Mouse (Mus musculus) Muller cell, postnatal 12 days (primary cell): Measurements from ENCODE around the gene Desi1.
A peak's percentile ranks its signal among the peaks of the same experiment; 100 is the strongest.

Source experiments
- DNase-seq: peaks from one replicate; pipeline ENCODE4 v3.0.0-alpha.2; 2015; ENCODE audit errors: inconsistent ontology term

Desi1 gene

GRCm38 (mm10) chr15:82033762-82034161 lies at the start of gene Desi1:
TSS of gene Desi1 (minus strand) at chr15:82033862.
- no peak for DNase-seq

- peak; percentile 38 for DNase-seq
Measured at GRCm38 (mm10) chr15:82081161-82081560, 47.5 kb upstream of the Desi1 start.

GRCm38 (mm10) chr15:82079883-82080282 lies 46.2 kb upstream of the Desi1 start:
- DNase-seq = peak; percentile 13

- DNase-seq = no peak
Measured at GRCm38 (mm10) chr15:82073490-82073889, 39.8 kb upstream of the Desi1 start.

- DNase-seq = no peak
Measured at GRCm38 (mm10) chr15:82071816-82072469, 38.3 kb upstream of the Desi1 start.

GRCm38 (mm10) chr15:82069898-82070297 lies 36.2 kb upstream of the Desi1 start, which contains the start of gene Mei1:
TSS of gene Mei1 (plus strand) at chr15:82069996.
- no peak for DNase-seq

GRCm38 (mm10) chr15:82065511-82065910 lies 31.8 kb upstream of the Desi1 start:
- DNase-seq = peak; percentile 59

GRCm38 (mm10) chr15:82063909-82064308 lies 30.2 kb upstream of the Desi1 start:
- DNase-seq = no peak

GRCm38 (mm10) chr15:82058719-82059201 lies 25.1 kb upstream of the Desi1 start, which contains the start of gene 4930407I10Rik:
TSS of gene 4930407I10Rik (plus strand) at chr15:82059151.
- no peak for DNase-seq

- no peak for DNase-seq
Measured at GRCm38 (mm10) chr15:82052544-82052943, 18.9 kb upstream of the Desi1 start.

- DNase-seq = peak; percentile 90
Measured at GRCm38 (mm10) chr15:82047080-82047883, 13.6 kb upstream of the Desi1 start, which contains the start of gene Snu13. TSS of gene Snu13 (minus strand) at chr15:82047598.

- no peak for DNase-seq
Measured at GRCm38 (mm10) chr15:82046246-82046891, 12.7 kb upstream of the Desi1 start.

- no peak for DNase-seq
Measured at GRCm38 (mm10) chr15:82044166-82044784, 10.6 kb upstream of the Desi1 start.

GRCm38 (mm10) chr15:82040650-82041049 lies 7.0 kb upstream of the Desi1 start:
- peak; percentile 25 for DNase-seq

- no peak for DNase-seq
Measured at GRCm38 (mm10) chr15:82035904-82036689, 2.4 kb upstream of the Desi1 start.

GRCm38 (mm10) chr15:82032386-82032785 lies 1.3 kb downstream of the Desi1 start:
- DNase-seq = no peak

GRCm38 (mm10) chr15:82027726-82028125 lies 5.9 kb downstream of the Desi1 start:
- no peak for DNase-seq

- DNase-seq = no peak
Measured at GRCm38 (mm10) chr15:82027276-82027675, 6.4 kb downstream of the Desi1 start.

- no peak for DNase-seq
Measured at GRCm38 (mm10) chr15:82023965-82024635, 9.6 kb downstream of the Desi1 start.

GRCm38 (mm10) chr15:82022535-82023088 lies 11.1 kb downstream of the Desi1 start:
- DNase-seq = peak; percentile 45
